Mouse (Mus musculus): Measurements from ENCODE around the gene Hccs. TPM values are rescaled to one million over a fixed set of nuclear protein-coding genes. Genes with fewer than 3 reads are reported as not detected.

Gene Hccs
- polyA plus RNA-seq, 1 experiment from 2014 or later = 38.6 TPM

GRCm38 (mm10) chrX:169299579-169299978, 20.6 kb downstream of the Hccs start:
- Histone ChIP-seq H3K9ac (no peak overlapping the region), H3K4me3 (no peak overlapping the region), H3K36me3 (no peaks in the 10 kb centered on the region), H3K27ac (replicated peaks) (no peak overlapping the region), H3K4me1 (replicated peaks) (no peaks in the 10 kb centered on the region), H3K9me3 (no peaks in the 10 kb centered on the region), H3K27me3 (no peaks in the 10 kb centered on the region), H3K4me2 (no peak overlapping the region)
- ATAC-seq (ENCODE audit: low FRiP score, low read depth) = peak; percentile 84; the same call in 1 of the 2 replicates
- 78% methylated on average over 4 of the region's 4 CpGs for WGBS

GRCm38 (mm10) chrX:169263433-169264172, 56.6 kb downstream of the Hccs start:
- H3K4me1 ChIP-seq (replicated peaks) = no peaks in the 10 kb centered on the region
- no peak overlapping the region for H3K27ac ChIP-seq (replicated peaks)
- no peak overlapping the region for H3K4me2 ChIP-seq
- 78% methylated on average over 8 of the region's 8 CpGs for WGBS
- no peak overlapping the region for H3K9ac ChIP-seq
- no peaks in the 10 kb centered on the region for H3K36me3 ChIP-seq
- no peak overlapping the region for H3K4me3 ChIP-seq
- ATAC-seq (ENCODE audit: low FRiP score, low read depth) = no peak
- H3K27me3 ChIP-seq = 0 out of 2 replicates have a peak, but pooled peaks cover 3% of the 10 kb centered on the region
- H3K9me3 ChIP-seq = no peaks in the 10 kb centered on the region

GRCm38 (mm10) chrX:169262212-169262611, 58.0 kb downstream of the Hccs start:
- Histone ChIP-seq H3K27me3 (0 out of 2 replicates have a peak, but pooled peaks cover 3% of the 10 kb centered on the region), H3K9ac (no peak overlapping the region), H3K4me3 (no peak overlapping the region), H3K4me1 (replicated peaks) (no peaks in the 10 kb centered on the region), H3K4me2 (no peak overlapping the region), H3K27ac (replicated peaks) (no peak overlapping the region), H3K36me3 (no peaks in the 10 kb centered on the region), H3K9me3 (no peaks in the 10 kb centered on the region)
- 90% methylated on average over 2 of the region's 2 CpGs for WGBS
- ATAC-seq (ENCODE audit: low FRiP score, low read depth) = no peak

- Histone ChIP-seq H3K27ac (replicated peaks) (no peak overlapping the region), H3K27me3 (0 out of 2 replicates have a peak, but pooled peaks cover 3% of the 10 kb centered on the region), H3K9me3 (no peaks in the 10 kb centered on the region), H3K4me3 (no peak overlapping the region), H3K9ac (no peak overlapping the region), H3K4me2 (no peak overlapping the region), H3K36me3 (no peaks in the 10 kb centered on the region), H3K4me1 (replicated peaks) (no peaks in the 10 kb centered on the region)
- 78% methylated on average over 3 of the region's 3 CpGs for WGBS
- no peak for ATAC-seq (ENCODE audit: low FRiP score, low read depth)
Observed at GRCm38 (mm10) chrX:169261034-169261433, 59.1 kb downstream of the Hccs start.

GRCm38 (mm10) chrX:169256741-169257140, 63.4 kb downstream of the Hccs start:
- ATAC-seq (ENCODE audit: low FRiP score, low read depth) = no peak
- Histone ChIP-seq H3K9me3 (no peaks in the 10 kb centered on the region), H3K27ac (replicated peaks) (no peak overlapping the region), H3K4me3 (no peak overlapping the region), H3K27me3 (0 out of 2 replicates have a peak, but pooled peaks cover 3% of the 10 kb centered on the region), H3K4me2 (no peak overlapping the region), H3K9ac (no peak overlapping the region), H3K36me3 (no peaks in the 10 kb centered on the region), H3K4me1 (replicated peaks) (no peaks in the 10 kb centered on the region)

GRCm38 (mm10) chrX:169255915-169256314, 64.3 kb downstream of the Hccs start:
- H3K9ac ChIP-seq = no peak overlapping the region
- H3K9me3 ChIP-seq = no peaks in the 10 kb centered on the region
- 90% methylated on average over 1 of the region's 1 CpGs for WGBS
- no peak overlapping the region for H3K4me3 ChIP-seq
- ATAC-seq (ENCODE audit: low FRiP score, low read depth) = no peak
- H3K27ac ChIP-seq (replicated peaks) = no peak overlapping the region
- 0 out of 2 replicates have a peak, but pooled peaks cover 3% of the 10 kb centered on the region for H3K27me3 ChIP-seq
- H3K4me1 ChIP-seq (replicated peaks) = no peaks in the 10 kb centered on the region
- H3K4me2 ChIP-seq = no peak overlapping the region
- H3K36me3 ChIP-seq = no peaks in the 10 kb centered on the region

GRCm38 (mm10) chrX:169222357-169223062, 97.7 kb downstream of the Hccs start:
- 75% methylated on average over 3 of the region's 3 CpGs for WGBS
- H3K27me3 ChIP-seq = 0 out of 2 replicates have a peak, but pooled peaks cover 6% of the 10 kb centered on the region
- H3K27ac ChIP-seq (replicated peaks) = no peak overlapping the region
- no peak overlapping the region for H3K4me2 ChIP-seq
- H3K4me1 ChIP-seq (replicated peaks) = no peaks in the 10 kb centered on the region
- H3K4me3 ChIP-seq = no peak overlapping the region
- H3K9ac ChIP-seq = no peak overlapping the region
- H3K9me3 ChIP-seq = no peaks in the 10 kb centered on the region
- H3K36me3 ChIP-seq = no peaks in the 10 kb centered on the region
- ATAC-seq (ENCODE audit: low FRiP score, low read depth) = no peak

GRCm38 (mm10) chrX:169220064-169220463, 100.1 kb downstream of the Hccs start:
- Histone ChIP-seq H3K36me3 (no peaks in the 10 kb centered on the region), H3K9ac (no peak overlapping the region), H3K27ac (replicated peaks) (no peak overlapping the region), H3K27me3 (peaks cover 11% of the 10 kb centered on the region; the same call in 1 of the 2 replicates), H3K4me2 (no peak overlapping the region), H3K9me3 (no peaks in the 10 kb centered on the region), H3K4me3 (no peak overlapping the region), H3K4me1 (replicated peaks) (no peaks in the 10 kb centered on the region)
- 81% methylated on average over 8 of the region's 8 CpGs for WGBS
- ATAC-seq (ENCODE audit: low FRiP score, low read depth) = no peak

GRCm38 (mm10) chrX:169210019-169210418, 110.2 kb downstream of the Hccs start:
- WGBS = 78% methylated on average over 3 of the region's 3 CpGs
- Histone ChIP-seq H3K4me3 (no peak overlapping the region), H3K9ac (no peak overlapping the region), H3K9me3 (no peaks in the 10 kb centered on the region), H3K4me1 (replicated peaks) (no peaks in the 10 kb centered on the region), H3K4me2 (no peak overlapping the region), H3K27ac (replicated peaks) (no peak overlapping the region), H3K36me3 (no peaks in the 10 kb centered on the region), H3K27me3 (peaks cover 4% of the 10 kb centered on the region; the same call in 1 of the 2 replicates)
- no peak for ATAC-seq (ENCODE audit: low FRiP score, low read depth)

Other genes starting within 250 kb of the Hccs start
- gene Amelx, start 133.2 kb downstream of the Hccs start, polyA plus RNA-seq (2015; fragmentation: Nextera tagmentation; extraction: Ambion mirVana) = not detected in 2 replicates

Data from hindbrain, embryonic 15.5 days (tissue).